Mouse (Mus musculus): Measurements from ENCODE around the gene Btbd11.
A peak's percentile ranks its signal among the peaks of the same experiment; 100 is the strongest.

The Btbd11 gene

GRCm38 (mm10) chr10:85386605-85387218 lies at the start of gene Btbd11:
Btbd11 (plus strand) TSS chr10:85386814.
- peak; percentile 95 to 97 for DNase-seq (ENCODE audit: inconsistent age in 2 of 2, low spot score in 1 of 2)

- DNase-seq (ENCODE audit: inconsistent age in 2 of 2, low spot score in 1 of 2): no peak
Observed at GRCm38 (mm10) chr10:85338733-85339132, 47.9 kb upstream of the Btbd11 start.

- no peak for DNase-seq (ENCODE audit: inconsistent age in 2 of 2, low spot score in 1 of 2)
Observed at GRCm38 (mm10) chr10:85341867-85342266, 44.7 kb upstream of the Btbd11 start.

DNA sequence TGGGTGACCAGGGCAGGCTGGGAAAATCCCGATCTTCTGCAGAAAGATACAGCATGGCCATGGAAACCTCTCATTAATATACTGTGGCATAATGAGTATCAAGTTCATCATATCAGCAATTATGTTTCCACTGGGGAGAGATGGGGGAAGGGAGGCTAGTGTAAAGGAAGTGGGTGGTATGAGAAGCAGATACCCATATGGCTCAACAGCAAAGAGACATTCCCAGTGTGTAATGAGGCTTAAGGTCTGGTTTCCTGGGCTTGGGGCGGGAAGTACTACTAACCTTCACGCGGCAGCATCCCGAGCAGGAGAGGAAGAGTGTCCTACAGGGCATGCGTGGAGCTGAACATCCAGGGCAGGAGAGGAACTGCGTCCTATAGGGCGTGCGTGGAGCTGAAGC lies 39.4 kb upstream of the Btbd11 start:
- DNase-seq (ENCODE audit: inconsistent age in 2 of 2, low spot score in 1 of 2): no peak

DNA sequence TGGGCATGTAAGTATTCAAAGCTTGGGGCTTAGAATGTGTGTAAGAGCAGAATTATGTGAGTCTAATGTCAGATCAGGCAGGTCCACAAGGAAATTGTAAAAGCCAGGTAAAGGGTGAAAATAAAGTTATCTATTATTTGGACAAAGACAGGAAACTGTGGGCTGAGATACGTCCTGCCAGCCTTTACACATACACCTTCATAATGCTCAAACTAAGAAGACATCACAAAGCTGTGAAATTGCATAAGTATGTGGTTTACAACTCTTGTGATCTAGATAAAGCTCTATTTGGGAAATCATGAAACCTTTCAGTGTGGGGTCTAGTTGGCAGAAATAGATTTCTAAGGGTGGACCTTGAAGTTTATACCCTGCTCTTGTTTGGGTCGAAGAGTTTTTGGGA lies 34.1 kb upstream of the Btbd11 start:
- no peak for DNase-seq (ENCODE audit: inconsistent age in 2 of 2, low spot score in 1 of 2)

GRCm38 (mm10) chr10:85354270-85354669 lies 32.3 kb upstream of the Btbd11 start:
- no peak for DNase-seq (ENCODE audit: inconsistent age in 2 of 2, low spot score in 1 of 2)

DNA sequence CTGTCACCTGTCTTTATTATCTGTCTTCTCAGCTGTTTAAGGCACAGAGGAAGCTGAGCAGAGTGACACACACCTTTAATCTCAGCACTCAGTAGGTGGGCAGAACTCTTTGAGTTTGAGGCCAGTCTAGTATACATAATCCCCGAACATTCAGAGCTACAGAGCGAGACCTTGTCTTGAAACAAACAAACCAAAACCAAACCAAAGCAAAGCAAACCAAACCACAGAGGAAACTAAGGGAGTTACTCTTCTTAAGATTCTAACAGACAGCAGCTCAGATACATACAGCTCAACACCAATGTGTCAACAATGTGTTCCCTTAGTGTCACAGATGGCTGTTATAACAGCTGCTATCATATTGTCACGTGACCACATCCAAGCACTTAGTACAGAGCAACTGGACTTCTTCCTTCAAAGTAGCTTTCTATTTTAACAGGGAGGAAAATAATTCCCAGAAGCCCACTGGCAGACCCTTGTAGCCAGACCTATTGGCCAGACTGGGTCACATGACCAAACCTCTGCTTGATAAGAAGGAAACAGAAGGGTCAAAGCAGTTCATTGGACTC lies 27.0 kb upstream of the Btbd11 start:
- no peak for DNase-seq (ENCODE audit: inconsistent age in 2 of 2, low spot score in 1 of 2)

DNA sequence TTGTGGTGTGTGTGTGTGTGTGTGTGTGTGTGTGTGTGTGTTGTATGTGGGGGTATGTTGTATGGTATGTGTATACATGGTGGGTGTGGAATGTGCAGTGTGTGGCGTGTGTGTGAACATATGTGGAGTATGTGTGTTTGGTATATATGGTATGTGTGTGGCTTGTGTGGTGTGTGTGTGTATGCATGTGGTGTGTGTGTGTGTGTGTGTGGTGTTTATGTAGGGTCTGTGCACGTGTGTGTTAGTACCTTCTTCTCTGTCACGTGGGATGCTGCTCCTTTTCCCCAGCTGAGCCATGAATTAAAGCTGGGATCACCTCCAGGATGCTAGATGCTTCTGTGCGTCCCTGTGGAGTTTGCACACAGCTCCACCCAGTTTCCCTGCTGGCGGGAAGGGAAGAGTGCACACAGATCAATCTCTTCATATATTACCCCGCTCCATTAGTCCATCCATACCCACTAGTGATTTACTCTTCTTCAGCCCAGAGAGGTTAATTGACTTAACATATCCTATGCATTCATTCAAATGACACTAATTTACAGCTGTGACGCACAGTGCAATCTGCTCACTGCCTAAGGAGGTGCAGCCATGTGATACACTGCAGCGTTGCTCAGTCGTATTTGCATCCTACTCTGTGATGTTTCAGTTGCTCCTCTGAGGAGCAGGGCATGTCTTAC lies 23.7 kb upstream of the Btbd11 start:
- DNase-seq (ENCODE audit: inconsistent age in 2 of 2, low spot score in 1 of 2): no peak

DNA sequence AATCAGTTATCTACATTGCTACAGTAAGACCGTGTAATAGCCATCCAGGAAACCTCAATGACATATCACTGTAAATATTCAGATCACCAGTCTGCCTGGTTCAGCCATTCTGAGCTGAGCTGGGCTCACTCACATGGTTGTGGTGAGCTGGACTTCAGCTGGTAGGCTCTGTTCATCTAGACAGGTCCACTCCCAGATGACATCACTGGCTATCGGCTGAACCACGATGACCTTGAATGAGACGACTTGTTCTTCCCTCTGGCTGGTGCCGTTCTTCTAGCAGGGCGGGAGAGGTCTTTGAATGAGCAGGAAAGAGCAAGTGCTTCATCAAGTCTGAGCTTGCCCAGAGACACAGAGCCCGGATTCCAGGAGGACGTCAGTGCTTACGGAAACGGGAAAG lies 19.7 kb upstream of the Btbd11 start:
- DNase-seq (ENCODE audit: inconsistent age in 2 of 2, low spot score in 1 of 2): peak; percentile 31 to 85

DNA sequence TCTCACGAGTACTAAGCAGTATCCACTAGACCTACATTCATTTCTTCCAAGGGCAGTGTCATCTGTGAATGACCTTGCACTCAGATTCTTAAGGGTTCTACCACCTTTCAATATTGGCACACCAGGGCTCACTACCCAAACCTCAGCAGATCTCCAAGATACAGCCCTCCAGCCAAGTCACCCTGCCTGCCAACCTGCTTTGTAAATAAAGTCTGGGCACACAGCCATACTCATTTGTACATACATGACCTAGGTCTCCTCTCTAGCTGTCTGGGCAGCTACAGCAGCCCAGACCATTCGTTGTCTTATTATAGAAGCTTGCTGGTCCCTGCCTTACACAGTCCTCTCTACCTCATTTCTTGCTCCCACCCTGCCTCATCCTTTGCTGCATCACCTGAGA lies 15.3 kb upstream of the Btbd11 start:
- DNase-seq (ENCODE audit: inconsistent age in 2 of 2, low spot score in 1 of 2): no peak

DNA sequence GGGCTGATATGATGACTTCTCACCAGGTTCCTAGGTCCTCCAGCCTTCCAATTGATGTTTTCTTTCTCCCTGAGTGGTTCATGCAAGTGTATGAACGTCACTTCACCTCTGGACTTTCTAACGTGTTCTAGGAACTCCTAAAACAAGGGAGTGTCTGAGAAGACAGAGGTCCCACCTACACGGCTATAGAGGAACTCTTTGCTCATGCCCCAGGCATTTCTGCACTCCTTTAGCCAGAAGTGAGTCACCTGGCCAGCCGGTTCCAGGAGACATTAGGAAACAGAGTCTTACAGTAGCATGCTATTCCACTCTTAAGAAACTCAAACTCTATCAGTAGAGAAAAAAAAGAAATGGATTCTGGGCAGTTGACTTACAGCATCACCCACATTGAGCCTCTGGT lies 14.5 kb upstream of the Btbd11 start:
- DNase-seq (ENCODE audit: inconsistent age in 2 of 2, low spot score in 1 of 2): no peak

DNA sequence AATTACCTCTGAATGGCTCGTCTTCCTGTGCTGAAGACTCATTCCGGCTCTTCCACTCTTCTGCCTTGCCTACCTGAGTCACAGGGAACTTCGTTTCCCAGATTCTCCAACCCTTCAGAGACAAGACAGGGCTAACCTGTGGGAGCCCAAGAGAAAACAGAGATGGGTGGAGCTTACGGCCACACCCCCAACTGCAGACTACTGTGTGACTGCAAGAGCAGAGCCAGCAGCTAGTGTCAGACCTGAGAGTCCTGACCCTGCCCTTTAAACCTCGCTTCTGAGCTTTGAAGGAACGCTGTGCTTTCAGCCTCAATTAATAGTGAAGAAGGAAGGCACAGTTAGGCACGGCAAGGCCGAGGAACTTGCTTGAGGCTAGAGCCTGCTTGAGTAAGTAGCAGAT lies 7.6 kb upstream of the Btbd11 start:
- peak in 1 of 2 experiments; percentile 12 for DNase-seq (ENCODE audit: inconsistent age in 2 of 2, low spot score in 1 of 2)

- DNase-seq (ENCODE audit: inconsistent age in 2 of 2, low spot score in 1 of 2): no peak
Observed at GRCm38 (mm10) chr10:85382981-85383380, 3.6 kb upstream of the Btbd11 start.

DNA sequence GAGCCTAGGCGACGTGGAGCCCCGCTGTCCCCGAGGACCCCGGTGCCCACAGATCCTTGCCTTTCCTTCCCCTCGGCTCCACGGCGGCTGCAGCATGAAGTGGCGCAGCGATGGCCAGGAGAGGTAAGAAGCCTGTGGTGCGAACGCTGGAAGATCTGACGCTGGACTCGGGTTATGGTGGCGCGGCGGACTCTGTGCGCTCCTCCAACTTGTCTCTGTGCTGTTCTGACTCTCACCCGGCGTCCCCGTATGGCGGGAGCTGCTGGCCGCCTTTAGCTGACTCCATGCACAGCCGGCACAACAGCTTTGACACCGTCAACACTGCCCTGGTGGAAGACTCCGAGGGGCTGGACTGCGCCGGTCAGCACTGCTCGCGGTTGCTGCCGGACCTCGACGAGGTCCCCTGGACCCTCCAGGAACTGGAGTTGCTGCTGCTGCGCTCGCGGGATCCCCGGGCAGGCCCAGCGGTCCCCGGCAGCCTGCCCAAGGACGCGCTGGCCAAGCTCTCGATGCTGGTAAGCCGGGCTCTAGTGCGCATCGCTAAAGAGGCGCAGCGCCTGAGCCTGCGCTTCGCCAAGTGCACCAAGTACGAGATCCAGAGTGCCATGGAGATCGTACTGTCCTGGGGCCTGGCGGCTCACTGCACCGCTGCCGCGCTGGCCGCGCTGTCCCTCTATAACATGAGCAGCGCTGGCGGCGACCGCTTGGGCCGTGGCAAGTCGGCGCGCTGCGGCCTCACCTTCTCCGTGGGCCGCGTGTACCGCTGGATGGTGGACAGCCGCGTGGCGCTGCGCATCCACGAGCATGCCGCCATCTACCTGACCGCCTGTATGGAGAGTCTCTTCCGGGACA lies 831 bp downstream of the Btbd11 start:
- peak; percentile 73 to 87 for DNase-seq (ENCODE audit: inconsistent age in 2 of 2, low spot score in 1 of 2)

GRCm38 (mm10) chr10:85388071-85388750 lies 1.6 kb downstream of the Btbd11 start:
- peak; percentile 26 to 61 for DNase-seq (ENCODE audit: inconsistent age in 2 of 2, low spot score in 1 of 2)

- DNase-seq (ENCODE audit: inconsistent age in 2 of 2, low spot score in 1 of 2): peak; percentile 57 to 74
Observed at GRCm38 (mm10) chr10:85388751-85389115, 2.1 kb downstream of the Btbd11 start.

GRCm38 (mm10) chr10:85389286-85390139 lies 2.9 kb downstream of the Btbd11 start:
- DNase-seq (ENCODE audit: inconsistent age in 2 of 2, low spot score in 1 of 2): peak; percentile 9 to 23

DNA sequence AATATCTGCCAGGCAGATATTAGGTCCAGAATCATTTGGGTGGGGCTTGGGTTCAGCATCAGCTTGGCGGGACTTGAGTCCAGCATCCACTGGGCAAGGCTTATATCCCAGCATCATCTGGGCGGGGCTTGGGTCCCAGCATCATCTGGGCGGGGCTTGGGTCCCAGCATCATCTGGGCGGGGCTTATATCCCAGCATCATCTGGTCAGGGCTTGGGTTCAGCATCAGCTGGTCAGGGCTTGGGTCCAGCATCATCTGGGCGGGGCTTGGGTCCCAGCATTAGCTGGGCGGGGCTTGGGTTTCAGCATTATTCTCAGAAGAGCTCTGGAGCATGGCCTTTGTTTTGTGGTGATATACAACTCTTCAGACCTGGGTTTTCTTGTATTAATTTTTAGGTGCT lies 6.4 kb downstream of the Btbd11 start:
- DNase-seq (ENCODE audit: inconsistent age in 2 of 2, low spot score in 1 of 2): no peak

- DNase-seq (ENCODE audit: inconsistent age in 2 of 2, low spot score in 1 of 2): no peak
Observed at GRCm38 (mm10) chr10:85394558-85394957, 7.9 kb downstream of the Btbd11 start.

DNA sequence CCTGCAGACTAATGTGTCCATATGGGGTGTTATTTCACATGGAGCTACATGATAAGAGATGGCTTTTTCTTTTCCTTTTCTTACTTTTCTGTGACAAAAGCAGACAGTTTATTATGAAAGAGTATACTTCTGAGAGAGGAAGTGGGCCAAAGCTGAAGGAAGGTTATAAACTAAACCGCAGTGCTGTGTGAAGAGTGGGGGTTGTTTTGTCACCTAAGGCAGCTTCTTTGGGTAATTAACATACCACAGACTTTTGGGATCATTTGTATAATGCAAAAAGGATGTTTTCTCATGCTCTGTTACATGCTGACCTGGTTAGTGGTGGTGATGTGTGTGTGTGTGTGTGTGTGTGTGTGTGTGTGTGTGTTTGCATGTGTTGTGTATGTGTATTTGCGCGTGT lies 24.5 kb downstream of the Btbd11 start:
- DNase-seq (ENCODE audit: inconsistent age in 2 of 2, low spot score in 1 of 2): no peak
